8 mouse cellular contexts compared by ENCODE assay signal in genomic region chr15:9073067-9073608, GRCm38 (mm10). TPM values are rescaled to one million over a fixed set of nuclear protein-coding genes. Genes with fewer than 3 reads are reported as not detected.
DNase-seq lines count a peak whose midpoint lies in the region; ATAC-seq lines count a peak whose summit lies in the region.

No protein-coding gene starts in this region.

- peak overlapping the region; percentile 98 for H3K9ac ChIP-seq in heart, embryonic 15.5 days

- peaks cover 64% of the 10 kb centered on the region for H3K79me2 ChIP-seq in macrophage (ENCODE audit: inconsistent target)

- H3K9me3 ChIP-seq in heart, embryonic 15.5 days (replicated peaks), result no peaks in the 10 kb centered on the region
- H3K9me3 ChIP-seq in hindbrain, embryonic 10.5 days, result no peaks in the 10 kb centered on the region

- peak overlapping the region; percentile 97 for H3K27ac ChIP-seq in heart, embryonic 15.5 days
- no peak overlapping the region for H3K27ac ChIP-seq in hindbrain, embryonic 10.5 days
- H3K27ac ChIP-seq in macrophage, result no peak overlapping the region

- 13% methylated on average over 12 of the region's 12 CpGs for WGBS in heart, embryonic 15.5 days
- WGBS in hindbrain, embryonic 10.5 days, result 56% methylated on average over 12 of the region's 12 CpGs
- whole genome bisulfite sequencing in macrophage (ENCODE audit: missing documents), result 30% methylated on average over 12 of the region's 12 CpGs

- no peaks in the 10 kb centered on the region for H3K27me3 ChIP-seq in heart, embryonic 15.5 days
- H3K27me3 ChIP-seq in hindbrain, embryonic 10.5 days (ENCODE audit: insufficient read depth, poor library complexity, severe bottlenecking), result no peaks in the 10 kb centered on the region

- no peak for ATAC-seq in heart, embryonic 15.5 days (replicated peaks; ENCODE audit: insufficient number of reproducible peaks, insufficient read depth, low FRiP score, low read depth)

- H3K4me3 ChIP-seq in heart, embryonic 15.5 days, result peak overlapping the region; percentile 99
- H3K4me3 ChIP-seq in hindbrain, embryonic 10.5 days, result peak overlapping the region; percentile 96
- peak overlapping the region; percentile 61; the same call in 1 of the 2 replicates for H3K4me3 ChIP-seq in macrophage (ENCODE audit: inconsistent target)

- H3K36me3 ChIP-seq in heart, embryonic 15.5 days, result no peaks in the 10 kb centered on the region
- no peaks in the 10 kb centered on the region for H3K36me3 ChIP-seq in hindbrain, embryonic 10.5 days
- no peaks in the 10 kb centered on the region for H3K36me3 ChIP-seq in macrophage (ENCODE audit: inconsistent target)

- H3K4me1 ChIP-seq in heart, embryonic 15.5 days (replicated peaks), result peaks cover 52% of the 10 kb centered on the region
- peaks cover 55% of the 10 kb centered on the region for H3K4me1 ChIP-seq in hindbrain, embryonic 10.5 days (replicated peaks)

- H3K4me2 ChIP-seq in heart, embryonic 15.5 days, result peak overlapping the region; percentile 67

- no peak for DNase-seq in heart, adult 8-10 months (ENCODE audit: low spot score)
- DNase-seq in adrenal gland, adult 8-10 months, result peak; percentile 27
- no peak for DNase-seq in hindbrain, embryonic 10.5 days (ENCODE audit: low spot score)
- DNase-seq in ovary, adult 18-20 months (ENCODE audit: low spot score), result no peak
- no peak for DNase-seq in Muller cell, postnatal 12 days (ENCODE audit: inconsistent ontology term)
- DNase-seq in ovary, postnatal 14 days (ENCODE audit: low spot score), result no peak

RNA-seq across cellular contexts. Expression of gene Nadk2, which starts 2.1 kb away (rescaled TPM):
- 43.7 TPM in 2 replicates for polyA plus RNA-seq in heart, embryonic 15.5 days (2015; fragmentation: Nextera tagmentation; extraction: Ambion mirVana)
- 10 to 100 TPM; 71.5 to 94.8 (median 72.6) TPM for total RNA-seq in heart, adult 8-10 months (2022)
- total RNA-seq in adrenal gland, adult 8-10 months (2022), result 10 to 100 TPM; 66.3 to 80.1 (median 74.6) TPM
- 26.8 and 31.0 TPM in 2 replicates for polyA plus RNA-seq in hindbrain, embryonic 10.5 days (2016; fragmentation: Nextera tagmentation; extraction: Ambion mirVana)
- 10 to 100 TPM in 18 of 26 experiments, 1 to 10 TPM in 8; 1.2 to 43.8 (median 17.9) TPM for total RNA-seq in macrophage (2018; cell fraction: chromatin; rRNA removed)
- total RNA-seq in macrophage (2018; cell fraction: cytosol; rRNA removed), result 10 to 100 TPM in 8 of 26 experiments, 1 to 10 TPM in 18; 3.4 to 13.6 (median 7.4) TPM
- total RNA-seq in macrophage (2018; cell fraction: nucleus; rRNA removed), result 10 to 100 TPM in 9 of 26 experiments, 1 to 10 TPM in 17; 3.0 to 27.6 (median 8.3) TPM
- polyA plus RNA-seq in macrophage (2018), result 7.8 to 10.3 TPM (median 8.3 TPM) in 3 replicates
